Mouse (Mus musculus) intestine, embryonic 14.5 days (tissue): Measurements from ENCODE around the gene Rbm7. TPM values are rescaled to one million over a fixed set of nuclear protein-coding genes. Genes with fewer than 3 reads are reported as not detected.
"Not testable (repeated sequence)": the region's sequence is repeated elsewhere in the genome, so short reads cannot be mapped to it uniquely, and the experiment has no call there.

Experiments used
- ATAC-seq: fragments of 200-750 bp; cut with Nextera tagmentation; replicated peaks from 2 replicates; pipeline ENCODE4 v1.8.0; 2017; ENCODE audit warnings: low read depth, moderate number of reproducible peaks, moderate TSS enrichment, moderate library complexity; ENCODE audit not compliant: low FRiP score, low TSS enrichment
- DNase-seq: peaks from one replicate; pipeline ENCODE4 v3.0.0-alpha.2; 2018; ENCODE audit warnings: low spot score
- H3K27ac ChIP-seq: fragments of 300-500 bp; sonication (generic); 2 replicates; pipeline ENCODE4 v1.5.1; 2014; ENCODE audit warnings: low read depth, mild to moderate bottlenecking, control low read depth
- H3K27me3 ChIP-seq: fragments of 300-500 bp; sonication (generic); replicated peaks from 2 replicates; pipeline ENCODE4 v1.6.1; 2014; ENCODE audit warnings: low read length, control low read depth; ENCODE audit not compliant: control insufficient read depth, insufficient read depth
- H3K36me3 ChIP-seq: fragments of 300-500 bp; sonication (generic); 2 replicates; pipeline ENCODE4 v1.6.1; 2014; ENCODE audit warnings: low read length, control low read depth; ENCODE audit not compliant: control insufficient read depth, insufficient read depth
- H3K4me1 ChIP-seq: fragments of 300-500 bp; sonication (generic); replicated peaks from 2 replicates; pipeline ENCODE4 v1.6.1; 2014; ENCODE audit warnings: low read length, control low read depth, mixed read lengths; ENCODE audit not compliant: control insufficient read depth, insufficient read depth
- H3K4me2 ChIP-seq: fragments of 300-500 bp; sonication (generic); 2 replicates; pipeline ENCODE4 v1.6.1; 2014; ENCODE audit warnings: low read length
- H3K4me3 ChIP-seq: fragments of 300-500 bp; sonication (generic); 2 replicates; pipeline ENCODE4 v1.5.1; 2014; ENCODE audit warnings: low read depth, low read length, control low read depth, mixed read lengths
- H3K9ac ChIP-seq: fragments of 300-500 bp; sonication (generic); 2 replicates; pipeline ENCODE4 v1.6.1; 2014; ENCODE audit warnings: mild to moderate bottlenecking, low read length
- H3K9me3 ChIP-seq: fragments of 300-500 bp; sonication (generic); 2 replicates; pipeline ENCODE4 v1.6.1; 2016; ENCODE audit warnings: low read length, control low read depth; ENCODE audit not compliant: control insufficient read depth
- WGBS: fragments of 180-500 bp; shearing (Covaris S2); extraction: QIAGEN DNeasy Blood & Tissue Kit; methylation state at CpG from one replicate; pipeline ENCODE4 v1.1.7; 2014; 5-methylcytosine and 5-hydroxymethylcytosine counted together
- polyA plus RNA-seq: library from polyadenylated mRNA; unstranded; fragments of >200 nt; fragmentation: Nextera tagmentation; extraction: Ambion mirVana; gene quantifications from 2 replicates; pipeline ENCODE4 v1.2.1, GENCODE M21; 2014

The Rbm7 gene
- polyA plus RNA-seq, 1 experiment from 2014 or later = 109 TPM

- DNase-seq (no peak), ATAC-seq (no peak)
- Histone ChIP-seq H3K27me3 (no peaks in the 10 kb centered on the region), H3K36me3 (no peaks in the 10 kb centered on the region), H3K4me1 (no peaks in the 10 kb centered on the region), H3K4me2 (no peak overlapping the region), H3K9me3 (no peaks in the 10 kb centered on the region), H3K27ac (no peak overlapping the region), H3K9ac (no peak overlapping the region), H3K4me3 (no peak overlapping the region)
- 86% methylated on average over 4 of the region's 4 CpGs for WGBS
These were observed 31.4 kb upstream of the Rbm7 start for GRCm38 (mm10) chr9:48526520-48526919.

DNA sequence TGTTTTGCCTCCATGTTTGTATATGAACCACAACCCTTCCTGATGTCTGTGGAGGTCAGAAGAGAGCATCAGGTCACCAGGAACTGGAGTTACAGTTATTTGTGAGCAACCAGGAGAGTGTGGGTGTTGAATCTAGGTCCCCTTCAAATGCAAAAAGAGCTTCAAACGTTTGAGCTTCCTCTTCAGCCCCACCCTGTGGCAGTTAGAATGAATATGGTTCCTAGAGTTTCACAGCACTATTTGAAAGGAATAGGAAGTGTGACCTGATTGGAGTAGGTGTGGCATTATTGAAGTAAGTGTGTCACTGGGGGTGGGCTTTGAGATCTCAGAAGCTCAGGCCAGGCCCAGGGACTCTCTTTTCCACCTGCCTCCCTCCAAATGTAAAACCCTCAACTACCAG, 30.5 kb upstream of the Rbm7 start:
- Histone ChIP-seq H3K27ac (no peak overlapping the region), H3K4me1 (no peaks in the 10 kb centered on the region), H3K4me3 (no peak overlapping the region), H3K27me3 (no peaks in the 10 kb centered on the region), H3K9ac (no peak overlapping the region), H3K4me2 (no peak overlapping the region), H3K9me3 (no peaks in the 10 kb centered on the region), H3K36me3 (no peaks in the 10 kb centered on the region)
- WGBS = 9% methylated on average over 1 of the region's 1 CpGs
- no peak for DNase-seq
- ATAC-seq = no peak

DNA sequence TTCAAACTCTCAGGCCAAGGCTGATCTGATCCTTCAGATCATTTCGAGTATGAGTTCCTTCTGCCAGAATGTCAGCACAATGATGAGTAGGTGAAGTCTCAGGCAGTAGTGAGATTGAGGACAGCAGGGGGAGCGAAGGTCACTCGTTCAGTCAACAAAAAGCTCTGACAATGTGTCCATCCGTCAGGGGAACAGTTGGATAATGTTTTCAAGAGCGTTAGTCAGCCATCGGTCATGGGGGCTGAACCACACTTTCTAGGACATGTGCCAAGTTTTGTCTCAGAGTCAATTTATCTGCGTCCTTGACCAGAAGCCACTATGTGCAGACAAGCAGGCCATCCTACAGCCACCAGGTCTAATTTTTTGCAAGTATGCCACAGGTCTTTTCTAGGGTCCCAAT, 25.3 kb upstream of the Rbm7 start:
- WGBS = no CpG with 5 or more reads among the region's 7 CpGs

DNA sequence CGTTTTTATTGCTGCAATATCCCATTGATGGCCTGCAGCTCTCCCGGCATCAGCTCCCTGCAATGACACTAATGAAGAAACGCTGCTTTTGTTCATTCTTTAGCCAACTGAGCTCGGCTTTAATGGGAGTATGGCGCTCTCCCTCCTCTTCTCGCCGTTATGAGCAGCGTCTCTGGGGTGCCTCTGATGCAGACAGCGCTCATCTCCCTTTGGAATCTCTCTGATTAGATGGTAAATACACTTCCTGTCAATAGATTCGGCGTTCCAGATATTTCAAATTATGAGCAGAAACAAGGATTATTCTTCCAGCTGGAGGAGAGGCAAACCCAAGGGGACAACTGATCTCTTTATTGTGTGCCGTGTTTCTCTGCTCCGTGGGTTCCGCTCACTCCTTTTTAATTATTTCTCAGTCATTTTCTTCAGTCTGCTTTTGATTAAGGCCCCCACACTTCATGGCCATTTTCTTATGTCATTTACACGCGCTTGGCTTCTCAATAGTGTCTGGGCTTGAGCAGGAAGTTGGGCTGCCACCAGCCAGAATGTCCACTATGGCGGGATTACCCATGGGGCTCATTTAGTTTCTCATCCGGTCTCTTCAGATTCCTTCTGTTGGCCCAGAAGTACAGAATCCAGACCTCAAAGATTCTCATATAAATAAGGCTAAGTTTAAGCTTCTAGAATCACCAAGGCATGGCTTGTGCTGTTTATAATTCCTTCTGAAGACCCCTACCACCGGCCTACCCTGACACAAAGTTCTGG, 22.5 kb upstream of the Rbm7 start:
- H3K27me3 ChIP-seq = no peaks in the 10 kb centered on the region
- WGBS = 78% methylated on average over 19 of the region's 19 CpGs

More for the DNA sequence above, 25.3 kb upstream of the Rbm7 start:
- not testable (repeated sequence) for H3K36me3 ChIP-seq, ATAC-seq, H3K27ac ChIP-seq, H3K4me1 ChIP-seq, H3K27me3 ChIP-seq, H3K4me2 ChIP-seq, H3K4me3 ChIP-seq, H3K9me3 ChIP-seq, H3K9ac ChIP-seq, DNase-seq

DNA sequence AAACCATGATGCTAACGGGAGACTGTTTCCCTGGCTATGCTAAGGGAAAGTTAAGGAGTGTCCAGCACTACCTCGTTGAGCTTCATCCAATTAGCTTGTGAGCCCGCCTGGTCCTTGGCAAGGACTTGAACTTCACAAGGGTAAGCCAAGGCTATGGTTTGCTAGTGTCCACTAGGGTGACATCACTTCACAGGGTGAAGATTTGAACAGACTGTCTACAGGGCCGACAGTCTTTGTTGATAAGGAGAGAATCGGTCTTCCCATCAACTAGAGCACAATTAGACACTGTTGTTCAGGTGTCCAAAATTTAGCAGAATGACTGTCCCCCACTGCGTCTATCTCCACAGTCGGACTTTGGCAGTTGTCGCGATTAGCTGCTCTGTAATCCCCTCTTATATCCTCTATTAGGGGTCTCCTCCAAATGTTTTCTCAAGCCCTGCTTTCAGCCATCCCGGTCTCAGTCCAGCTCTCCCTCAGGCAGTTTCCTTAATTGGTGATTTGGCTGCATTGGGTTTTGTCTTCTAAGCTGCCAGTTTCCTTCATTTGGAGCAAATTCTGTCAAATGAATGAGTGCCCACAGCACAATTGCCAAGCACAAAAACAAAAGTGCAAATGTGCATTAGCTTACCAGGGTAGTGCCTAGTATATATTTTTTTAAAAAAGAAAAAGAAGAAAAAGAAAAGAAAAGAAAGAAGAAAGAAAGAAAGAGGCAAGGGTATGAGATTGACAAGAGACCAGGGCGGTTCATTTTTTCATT, 21.7 kb upstream of the Rbm7 start:
- ATAC-seq = no peak
- WGBS = 78% methylated on average over 11 of the region's 11 CpGs

More for the DNA sequence above, 22.5 kb upstream of the Rbm7 start:
- Histone ChIP-seq H3K4me2 (no peak overlapping the region), H3K36me3 (no peaks in the 10 kb centered on the region), H3K9ac (no peak overlapping the region), H3K27ac (no peak overlapping the region), H3K4me3 (no peak overlapping the region), H3K4me1 (no peaks in the 10 kb centered on the region), H3K9me3 (no peaks in the 10 kb centered on the region)
- ATAC-seq (no peak), DNase-seq (no peak)

DNA sequence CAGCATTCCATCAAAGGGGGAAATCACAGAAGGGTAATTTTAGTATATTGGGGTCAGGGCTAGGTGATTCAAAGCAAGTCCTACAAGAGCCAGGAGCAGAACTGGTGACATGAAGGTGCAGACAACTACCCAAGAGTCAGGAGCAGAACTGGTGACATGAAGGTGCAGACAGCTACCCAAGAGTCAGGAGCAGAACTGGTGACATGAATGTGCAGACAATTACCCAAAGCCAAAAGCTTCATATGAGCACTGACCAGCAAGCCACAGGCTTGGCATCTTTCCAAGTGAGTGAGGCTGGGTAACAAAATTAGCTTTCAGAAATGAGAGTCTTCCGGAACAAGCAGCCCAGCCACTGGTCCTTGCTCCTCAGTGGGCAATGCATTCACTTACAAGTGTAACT, 20.2 kb upstream of the Rbm7 start:
- Histone ChIP-seq H3K9me3 (no peaks in the 10 kb centered on the region), H3K9ac (no peak overlapping the region), H3K27me3 (no peaks in the 10 kb centered on the region), H3K36me3 (no peaks in the 10 kb centered on the region), H3K4me2 (no peak overlapping the region), H3K4me3 (no peak overlapping the region), H3K27ac (no peak overlapping the region), H3K4me1 (no peaks in the 10 kb centered on the region)
- WGBS = 45% methylated on average over 1 of the region's 1 CpGs
- DNase-seq (no peak), ATAC-seq (no peak)

More for the DNA sequence above, 21.7 kb upstream of the Rbm7 start:
- DNase-seq = no peak
- Histone ChIP-seq H3K4me3 (no peak overlapping the region), H3K9ac (no peak overlapping the region), H3K4me1 (no peaks in the 10 kb centered on the region), H3K9me3 (no peaks in the 10 kb centered on the region), H3K4me2 (no peak overlapping the region), H3K27me3 (no peaks in the 10 kb centered on the region), H3K27ac (no peak overlapping the region), H3K36me3 (no peaks in the 10 kb centered on the region)

- Histone ChIP-seq H3K36me3 (no peaks in the 10 kb centered on the region), H3K4me2 (no peak overlapping the region), H3K4me1 (no peaks in the 10 kb centered on the region), H3K4me3 (no peak overlapping the region), H3K9me3 (no peaks in the 10 kb centered on the region), H3K9ac (no peak overlapping the region), H3K27ac (no peak overlapping the region), H3K27me3 (no peaks in the 10 kb centered on the region)
- ATAC-seq = no peak
- 86% methylated on average over 5 of the region's 5 CpGs for WGBS
- no peak for DNase-seq
These were observed 15.0 kb upstream of the Rbm7 start for GRCm38 (mm10) chr9:48510134-48510533.

- DNase-seq (no peak), ATAC-seq (no peak)
- 71% methylated on average over 8 of the region's 8 CpGs for WGBS
- Histone ChIP-seq H3K4me1 (no peaks in the 10 kb centered on the region), H3K4me3 (no peak overlapping the region), H3K9me3 (no peaks in the 10 kb centered on the region), H3K9ac (no peak overlapping the region), H3K27me3 (0 out of 2 replicates have a peak, but pooled peaks cover 6% of the 10 kb centered on the region), H3K4me2 (no peak overlapping the region), H3K36me3 (no peaks in the 10 kb centered on the region), H3K27ac (no peak overlapping the region)
These were observed 9.8 kb upstream of the Rbm7 start for GRCm38 (mm10) chr9:48504741-48505365.
